Mouse (Mus musculus): Measurements from ENCODE around the gene Timp1. TPM values are rescaled to one million over a fixed set of nuclear protein-coding genes. Genes with fewer than 3 reads are reported as not detected.

Timp1 gene
- polyA plus RNA-seq, 1 experiment, result 387 TPM

Other genes with a start within 250 kb of the Timp1 start
- 353 TPM for gene Uba1, start 211.8 kb upstream of the Timp1 start, polyA plus RNA-seq (2012; fragmentation: generic; extraction: Trizol)
- 113 TPM for gene Cdk16, start 182.2 kb upstream of the Timp1 start, polyA plus RNA-seq (2012; fragmentation: generic; extraction: Trizol)
- 24.5 TPM for gene Usp11, start 166.3 kb upstream of the Timp1 start, polyA plus RNA-seq (2012; fragmentation: generic; extraction: Trizol)
- gene Araf, start 72.4 kb upstream of the Timp1 start, polyA plus RNA-seq (2012; fragmentation: generic; extraction: Trizol), result 66.5 TPM
- 8.1 TPM for gene Syn1, start 50.8 kb downstream of the Timp1 start, polyA plus RNA-seq (2012; fragmentation: generic; extraction: Trizol)
- gene Cfp, start 61.4 kb downstream of the Timp1 start, polyA plus RNA-seq (2012; fragmentation: generic; extraction: Trizol), result 1.7 TPM
- gene Elk1, start 80.4 kb downstream of the Timp1 start, polyA plus RNA-seq (2012; fragmentation: generic; extraction: Trizol), result 18.9 TPM
- 57.6 TPM for gene Uxt, start 91.9 kb downstream of the Timp1 start, polyA plus RNA-seq (2012; fragmentation: generic; extraction: Trizol)
- gene Zfp182, start 192.2 kb downstream of the Timp1 start, polyA plus RNA-seq (2012; fragmentation: generic; extraction: Trizol), result 0.52 TPM
- not detected for gene Spaca5, start 198.2 kb downstream of the Timp1 start, polyA plus RNA-seq (2012; fragmentation: generic; extraction: Trizol)
- 0.13 TPM for gene Zfp300, start 219.4 kb downstream of the Timp1 start, polyA plus RNA-seq (2012; fragmentation: generic; extraction: Trizol)
- gene Ssxa1, start 245.7 kb downstream of the Timp1 start, polyA plus RNA-seq (2012; fragmentation: generic; extraction: Trizol), result not detected

All from myocyte (in vitro differentiated cells).